Mouse (Mus musculus): Measurements from ENCODE around the gene Marveld2.

GRCm38 (mm10) chr13:100551371-100552008 is 65.3 kb downstream of the Marveld2 start:
- TF ChIP-seq CTCF (IDR thresholded peaks at IDR 0.05; ENCODE audit: low read depth) (no peak), EP300 (IDR thresholded peaks at IDR 0.05; ENCODE audit: low read depth) (no peak)
